Mouse (Mus musculus) forebrain, postnatal 0 days (tissue): Measurements from ENCODE around the gene Wwtr1. TPM values are rescaled to one million over a fixed set of nuclear protein-coding genes. Genes with fewer than 3 reads are reported as not detected.
A peak's percentile ranks its signal among the peaks of the same experiment; 100 is the strongest.

Source experiments
- ATAC-seq: fragments of 200-750 bp; cut with Nextera tagmentation; 2 replicates; pipeline ENCODE4 v1.8.0; 2017; ENCODE audit warnings: mild to moderate bottlenecking, moderate library complexity
- DNase-seq: peaks from one replicate; pipeline ENCODE4 v3.0.0-alpha.2; 2015
- H3K27ac ChIP-seq: fragments of 300-500 bp; sonication (generic); 2 replicates; pipeline ENCODE4 v1.5.1; 2014; ENCODE audit warnings: low read depth, mild to moderate bottlenecking, antibody characterized with exemption, low read length, moderate library complexity, mixed read lengths
- H3K27me3 ChIP-seq: fragments of 300-500 bp; sonication (generic); 2 replicates; pipeline ENCODE4 v1.6.1; 2014; ENCODE audit warnings: mild to moderate bottlenecking, low read length, mixed read lengths; ENCODE audit not compliant: insufficient read depth
- H3K36me3 ChIP-seq: fragments of 300-500 bp; sonication (generic); 2 replicates; pipeline ENCODE4 v1.6.1; 2014; ENCODE audit warnings: mild to moderate bottlenecking, moderate library complexity; ENCODE audit not compliant: insufficient read depth
- H3K4me1 ChIP-seq: fragments of 300-500 bp; sonication (generic); 2 replicates; pipeline ENCODE4 v1.6.1; 2014; ENCODE audit warnings: antibody characterized with exemption; ENCODE audit not compliant: insufficient read depth
- H3K4me2 ChIP-seq: fragments of 300-500 bp; sonication (generic); 2 replicates; pipeline ENCODE4 v1.6.1; 2014; ENCODE audit warnings: low read depth, mild to moderate bottlenecking, moderate library complexity
- H3K4me3 ChIP-seq: fragments of 300-500 bp; sonication (generic); 2 replicates; pipeline ENCODE4 v1.5.1; 2014; ENCODE audit warnings: low read depth, low read length, mixed read lengths
- H3K9ac ChIP-seq: fragments of 300-500 bp; sonication (generic); 2 replicates; pipeline ENCODE4 v1.6.1; 2014; ENCODE audit warnings: mild to moderate bottlenecking
- H3K9me3 ChIP-seq: fragments of 300-500 bp; sonication (generic); 2 replicates; pipeline ENCODE4 v1.6.1; 2016; ENCODE audit warnings: low read length
- CTCF ChIP-seq: sonication (generic); IDR thresholded peaks from 2 replicates; pipeline ENCODE4 v1.5.1; 2016; ENCODE audit warnings: antibody characterized with exemption, control low read depth, low read depth
- WGBS: fragments of 180-500 bp; shearing (Covaris S2); extraction: QIAGEN DNeasy Blood & Tissue Kit; methylation state at CpG from one replicate; pipeline ENCODE4 v1.1.7; 2014; 5-methylcytosine and 5-hydroxymethylcytosine counted together
- polyA plus RNA-seq: library from polyadenylated mRNA; unstranded; fragments of >200 nt; fragmentation: Nextera tagmentation; extraction: Ambion mirVana; gene quantifications from 2 replicates; pipeline ENCODE4 v1.2.1, GENCODE M21; 2015
- total RNA-seq: library from RNA; depleted of rRNA; stranded (reverse); fragments of >200 nt; gene quantifications from 2 replicates; pipeline ENCODE4 v1.2.3, GENCODE M21; 2014; rRNA removed

The Wwtr1 gene
- total RNA-seq (27.4 and 39.1 TPM in 2 replicates), polyA plus RNA-seq (11.7 and 12.1 TPM in 2 replicates)

GRCm38 (mm10) chr3:57575660-57576055 lies at the start of gene Wwtr1:
Wwtr1 (minus strand) TSS chr3:57575910.
- Histone ChIP-seq H3K4me3 (peak within 1 kb of the TSS; percentile 57), H3K27me3 (0 out of 2 replicates have a peak, but pooled peaks cover 3% of the 10 kb centered on the region), H3K4me2 (peak within 1 kb of the TSS; percentile 97), H3K4me1 (no peaks in the 10 kb centered on the region), H3K27ac (peak within 1 kb of the TSS; percentile 71), H3K9me3 (no peaks in the 10 kb centered on the region), H3K36me3 (no peaks in the 10 kb centered on the region), H3K9ac (peak within 1 kb of the TSS; percentile 56)
- no peak for TF ChIP-seq CTCF
- DNase-seq (peak; percentile 71), ATAC-seq (peak; percentile 80)
- WGBS: under 1% methylated on average over 36 of the region's 36 CpGs

DNA sequence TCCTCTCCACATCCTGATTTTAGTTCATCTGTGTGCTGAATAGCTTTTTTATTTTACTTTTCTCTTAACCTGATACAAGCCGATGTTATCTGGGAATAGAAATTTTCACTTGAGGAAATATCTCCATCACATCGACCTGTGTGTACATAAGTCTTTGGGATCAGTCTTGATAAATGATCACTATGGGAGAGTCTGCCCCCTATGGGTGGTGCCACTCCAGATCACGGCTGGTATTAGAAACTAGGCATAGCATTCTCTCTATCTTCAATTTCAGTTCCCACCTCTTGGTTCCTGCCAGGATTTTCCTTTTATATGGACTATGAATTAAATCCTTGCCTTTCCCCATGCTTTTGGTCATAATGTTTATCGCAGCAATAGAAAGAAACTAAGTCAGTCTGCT lies 44.0 kb upstream of the Wwtr1 start:
- Histone ChIP-seq H3K27ac (no peak overlapping the region), H3K4me3 (no peak overlapping the region), H3K4me2 (no peak overlapping the region), H3K27me3 (no peaks in the 10 kb centered on the region), H3K36me3 (no peaks in the 10 kb centered on the region), H3K9me3 (no peaks in the 10 kb centered on the region), H3K4me1 (no peaks in the 10 kb centered on the region), H3K9ac (no peak overlapping the region)
- DNase-seq (no peak), ATAC-seq (no peak)
- TF ChIP-seq CTCF: peak; percentile 29; the same call in 1 of the 2 replicates
- 73% methylated on average over 4 of the region's 4 CpGs for WGBS

GRCm38 (mm10) chr3:57615652-57616051 lies 39.9 kb upstream of the Wwtr1 start:
- peak; percentile 46 for TF ChIP-seq CTCF
- Histone ChIP-seq H3K36me3 (no peaks in the 10 kb centered on the region), H3K27me3 (no peaks in the 10 kb centered on the region), H3K4me2 (no peak overlapping the region), H3K9me3 (no peaks in the 10 kb centered on the region), H3K4me1 (no peaks in the 10 kb centered on the region), H3K9ac (no peak overlapping the region), H3K27ac (no peak overlapping the region), H3K4me3 (no peak overlapping the region)
- no peak for DNase-seq
- no peak for ATAC-seq
- WGBS: 88% methylated on average over 4 of the region's 4 CpGs

DNA sequence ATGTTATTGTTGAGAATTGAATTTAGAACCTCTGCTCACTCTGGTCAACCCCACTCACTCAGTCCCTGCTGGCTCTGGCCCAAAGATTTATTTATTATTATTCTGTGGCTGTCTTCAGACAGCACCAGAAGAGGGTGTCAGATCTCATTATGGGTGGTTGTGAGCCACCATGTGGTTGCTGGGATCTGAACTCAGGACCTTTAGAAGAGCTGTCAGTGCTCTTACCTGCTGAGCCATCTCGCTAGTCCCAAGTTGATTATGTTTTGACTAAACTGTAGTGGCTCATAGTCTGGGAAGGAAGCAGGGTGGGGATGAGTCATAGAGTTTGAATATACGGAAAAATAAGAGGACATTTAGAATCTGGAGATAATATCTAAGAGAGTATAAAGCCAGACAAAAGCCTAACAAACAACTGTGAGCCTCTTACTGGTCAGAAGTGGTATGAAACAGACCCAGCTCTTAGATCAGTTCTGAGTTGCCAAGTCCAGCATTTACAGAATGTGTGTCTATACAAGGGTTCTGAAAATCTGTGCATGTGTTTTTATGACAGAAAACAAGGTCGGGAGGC lies 36.8 kb upstream of the Wwtr1 start:
- DNase-seq: no peak
- no peaks in the 10 kb centered on the region for H3K36me3 ChIP-seq
- H3K27me3 ChIP-seq: no peaks in the 10 kb centered on the region
- no peak for ATAC-seq
- H3K4me2 ChIP-seq: no peak overlapping the region
- no peak for TF ChIP-seq CTCF
- WGBS: 85% methylated on average over 3 of the region's 3 CpGs
- H3K27ac ChIP-seq: no peak overlapping the region
- H3K4me1 ChIP-seq: no peaks in the 10 kb centered on the region
- H3K4me3 ChIP-seq: no peak overlapping the region
- H3K9me3 ChIP-seq: no peaks in the 10 kb centered on the region
- no peak overlapping the region for H3K9ac ChIP-seq

DNA sequence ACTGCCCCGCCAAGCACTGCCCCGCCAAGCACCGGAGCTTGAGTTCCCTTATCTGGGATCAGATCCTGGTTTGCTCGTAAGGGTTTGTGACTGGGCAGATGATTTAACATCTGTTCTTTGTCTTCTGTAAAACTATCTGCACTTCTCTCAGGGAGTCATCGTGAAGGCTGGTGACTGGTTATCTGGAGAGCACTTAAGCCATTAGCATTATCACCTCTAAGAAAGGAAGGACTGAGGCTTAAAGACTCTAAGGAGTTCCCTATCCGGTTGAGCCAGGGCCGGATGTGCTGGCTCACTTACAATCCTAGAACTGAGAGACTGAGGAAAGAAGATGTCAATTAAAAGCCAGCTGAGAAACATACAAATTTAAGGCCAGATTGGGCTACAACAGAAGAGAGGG lies 36.1 kb upstream of the Wwtr1 start:
- Histone ChIP-seq H3K4me1 (no peaks in the 10 kb centered on the region), H3K4me2 (no peak overlapping the region), H3K36me3 (no peaks in the 10 kb centered on the region), H3K27me3 (no peaks in the 10 kb centered on the region), H3K27ac (no peak overlapping the region), H3K9ac (no peak overlapping the region), H3K9me3 (no peaks in the 10 kb centered on the region), H3K4me3 (no peak overlapping the region)
- no peak for TF ChIP-seq CTCF
- WGBS: 84% methylated on average over 7 of the region's 7 CpGs
- ATAC-seq: no peak
- no peak for DNase-seq

GRCm38 (mm10) chr3:57604618-57605015 lies 28.9 kb upstream of the Wwtr1 start:
- ATAC-seq (peak; percentile 23; the same call in 1 of the 2 replicates), DNase-seq (peak; percentile 21)
- Histone ChIP-seq H3K4me2 (no peak overlapping the region), H3K4me1 (no peaks in the 10 kb centered on the region), H3K4me3 (no peak overlapping the region), H3K9me3 (no peaks in the 10 kb centered on the region), H3K27me3 (no peaks in the 10 kb centered on the region), H3K27ac (no peak overlapping the region), H3K36me3 (no peaks in the 10 kb centered on the region), H3K9ac (no peak overlapping the region)
- no peak for TF ChIP-seq CTCF
- WGBS: 44% methylated on average over 1 of the region's 1 CpGs

GRCm38 (mm10) chr3:57603891-57604617 lies 28.3 kb upstream of the Wwtr1 start:
- no peak for TF ChIP-seq CTCF
- no peak overlapping the region for H3K4me3 ChIP-seq
- no peak overlapping the region for H3K27ac ChIP-seq
- no peak overlapping the region for H3K9ac ChIP-seq
- no peaks in the 10 kb centered on the region for H3K4me1 ChIP-seq
- no peaks in the 10 kb centered on the region for H3K27me3 ChIP-seq
- no peaks in the 10 kb centered on the region for H3K9me3 ChIP-seq
- no peak for DNase-seq
- 56% methylated on average over 5 of the region's 5 CpGs for WGBS
- no peaks in the 10 kb centered on the region for H3K36me3 ChIP-seq
- ATAC-seq: no peak
- H3K4me2 ChIP-seq: no peak overlapping the region
